Mouse (Mus musculus): ENCODE data around the gene Mcpt8. TPM values are rescaled to one million over a fixed set of nuclear protein-coding genes. Genes with fewer than 3 reads are reported as not detected.

The Mcpt8 gene
- 1.0 TPM in 1 of 4 replicates, not detected in the others for total RNA-seq (2023)

GRCm38 (mm10) chr14:56085167-56085566, at the start of gene Mcpt8:
TSS of gene Mcpt8 (minus strand) at chr14:56085273.

GRCm38 (mm10) chr14:56132508-56132907, 47.4 kb upstream of the Mcpt8 start, which contains the start of gene Gzmd:
TSS of gene Gzmd (minus strand) at chr14:56132608.

GRCm38 (mm10) chr14:56120525-56120924, 35.5 kb upstream of the Mcpt8 start, which contains the start of gene Gzme:
TSS of gene Gzme (minus strand) at chr14:56120625.

GRCm38 (mm10) chr14:56102386-56102785, 17.3 kb upstream of the Mcpt8 start, which contains the start of gene Ctsg:
TSS of gene Ctsg (minus strand) at chr14:56102574.

GRCm38 (mm10) chr14:56062213-56062612, 22.9 kb downstream of the Mcpt8 start, which contains the start of gene Mcpt4:
TSS of gene Mcpt4 (minus strand) at chr14:56062313.

GRCm38 (mm10) chr14:56041792-56042191, 43.3 kb downstream of the Mcpt8 start, which contains the start of gene Mcpt2:
TSS of gene Mcpt2 (plus strand) at chr14:56042041.

Other genes with a start within 250 kb of the Mcpt8 start
- gene Nynrin, start 231.3 kb downstream of the Mcpt8 start, total RNA-seq (2023) = 0.06 TPM in 1 of 4 replicates, not detected in the others
- gene Cbln3, start 200.9 kb downstream of the Mcpt8 start, total RNA-seq (2023) = not detected in 4 replicates
- 101 TPM in 4 replicates for gene Khnyn, start 200.3 kb downstream of the Mcpt8 start, total RNA-seq (2023)
- gene Sdr39u1, start 185.0 kb downstream of the Mcpt8 start, total RNA-seq (2023) = 21.8 to 38.3 TPM (median 34.4 TPM) in 4 replicates
- gene Cma1, start 140.6 kb downstream of the Mcpt8 start, total RNA-seq (2023) = not detected in 4 replicates
- not detected in 4 replicates for gene Cma2, start 134.3 kb downstream of the Mcpt8 start, total RNA-seq (2023)
- gene Mcpt1, start 67.3 kb downstream of the Mcpt8 start, total RNA-seq (2023) = not detected in 4 replicates
- not detected in 4 replicates for gene Mcpt9, start 54.8 kb downstream of the Mcpt8 start, total RNA-seq (2023)
- gene Mcpt2, start 43.2 kb downstream of the Mcpt8 start, total RNA-seq (2023) = not detected in 4 replicates
- gene Mcpt4, start 23.0 kb downstream of the Mcpt8 start, total RNA-seq (2023) = 0.73 TPM in 1 of 4 replicates, not detected in the others
- gene Ctsg, start 17.3 kb upstream of the Mcpt8 start, total RNA-seq (2023) = not detected in 4 replicates
- gene Gzme, start 35.4 kb upstream of the Mcpt8 start, total RNA-seq (2023) = not detected in 4 replicates
- not detected in 4 replicates for gene Gzmd, start 47.3 kb upstream of the Mcpt8 start, total RNA-seq (2023)
- not detected in 4 replicates for gene Gzmg, start 74.3 kb upstream of the Mcpt8 start, total RNA-seq (2023)
- gene Gzmn, start 89.3 kb upstream of the Mcpt8 start, total RNA-seq (2023) = not detected in 4 replicates
- gene Gzmf, start 126.1 kb upstream of the Mcpt8 start, total RNA-seq (2023) = not detected in 4 replicates
- gene Gzmc, start 149.4 kb upstream of the Mcpt8 start, total RNA-seq (2023) = not detected in 4 replicates
- gene Gzmb, start 177.0 kb upstream of the Mcpt8 start, total RNA-seq (2023) = 0.55 to 1.0 TPM (median 0.87 TPM) in 4 replicates

Data from B cell, adult 62 days (primary cell).